Mouse (Mus musculus) erythroblast, embryonic 14.5 days (primary cell): ENCODE results near the gene Lao1.

Experiments
- GATA1 ChIP-seq: IDR thresholded peaks from 2 replicates; pipeline ENCODE4 v1.6.1; 2012; ENCODE audit warnings: low read length, inconsistent platforms, mixed read lengths
- TAL1 ChIP-seq: IDR thresholded peaks from 3 replicates; pipeline ENCODE4 v1.6.1; 2012; ENCODE audit warnings: low read length, inconsistent platforms, mixed read lengths

DNA sequence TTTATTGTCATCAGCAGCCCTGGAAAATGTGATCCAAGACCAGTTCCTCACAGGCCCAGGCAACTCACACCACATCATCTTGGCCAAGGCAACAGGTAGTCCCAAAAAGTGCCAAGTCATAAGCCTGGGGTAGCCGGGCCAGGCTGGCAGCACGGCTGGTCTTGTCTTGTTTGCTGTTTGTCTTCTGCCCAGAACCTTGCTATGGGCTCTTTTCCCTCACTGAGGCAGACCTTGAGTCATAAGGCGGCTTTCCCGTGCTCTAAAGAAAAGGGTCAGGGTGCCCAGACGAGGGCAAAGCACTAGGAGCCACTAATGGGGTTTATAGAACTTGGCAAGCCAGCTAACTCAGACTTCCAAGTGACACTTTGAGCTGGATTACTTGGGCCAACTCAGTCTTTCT is 51.7 kb downstream of the Lao1 start:
- no peak for TF ChIP-seq GATA1
- no peak for TF ChIP-seq TAL1
